Mouse (Mus musculus): ENCODE measurements around the gene Gm6614.
"Not testable (repeated sequence)": the region's sequence is repeated elsewhere in the genome, so short reads cannot be mapped to it uniquely, and the experiment has no call there.

The Gm6614 gene

GRCm38 (mm10) chr6:142011364-142011955 lies at the start of gene Gm6614:
Gm6614 (minus strand) TSS chr6:142011414.
- in situ Hi-C loops (cut with MboI, MseI), result loop anchor here (10.0 kb wide), 1 partner anchor 1217 kb away; no protein-coding TSS in a partner anchor

GRCm38 (mm10) chr6:142058281-142058680 lies 47.1 kb upstream of the Gm6614 start:
- in situ Hi-C loops (cut with MboI, MseI), result not testable (repeated sequence)

- in situ Hi-C loops (cut with MboI, MseI), result no loop called here
Observed at GRCm38 (mm10) chr6:142047689-142048088, 36.5 kb upstream of the Gm6614 start.

- in situ Hi-C loops (cut with MboI, MseI), result no loop called here
Observed at GRCm38 (mm10) chr6:142045746-142046145, 34.5 kb upstream of the Gm6614 start.

- in situ Hi-C loops (cut with MboI, MseI), result no loop called here
Observed at GRCm38 (mm10) chr6:142041896-142042295, 30.7 kb upstream of the Gm6614 start.

GRCm38 (mm10) chr6:142040306-142041175 lies 29.3 kb upstream of the Gm6614 start:
- in situ Hi-C loops (cut with MboI, MseI), result no loop called here

- in situ Hi-C loops (cut with MboI, MseI), result loop anchor here (10.0 kb wide), 1 partner anchor 1881 kb away; no protein-coding TSS in a partner anchor
Observed at GRCm38 (mm10) chr6:142035771-142036170, 24.6 kb upstream of the Gm6614 start.

- in situ Hi-C loops (cut with MboI, MseI), result loop anchor here (5.0 kb wide), 1 partner anchor 334 kb away; no protein-coding TSS in a partner anchor
Observed at GRCm38 (mm10) chr6:142021671-142022070, 10.5 kb upstream of the Gm6614 start.

- in situ Hi-C loops (cut with MboI, MseI), result no loop called here
Observed at GRCm38 (mm10) chr6:141986772-141987171, 24.4 kb downstream of the Gm6614 start.

GRCm38 (mm10) chr6:141984644-141985043 lies 26.6 kb downstream of the Gm6614 start:
- in situ Hi-C loops (cut with MboI, MseI), result no loop called here

- in situ Hi-C loops (cut with MboI, MseI), result no loop called here
Observed at GRCm38 (mm10) chr6:141962420-141962819, 48.8 kb downstream of the Gm6614 start.

- in situ Hi-C loops (cut with MboI, MseI), result no loop called here
Observed at GRCm38 (mm10) chr6:141961861-141962260, 49.4 kb downstream of the Gm6614 start.

- in situ Hi-C loops (cut with MboI, MseI), result no loop called here
Observed at GRCm38 (mm10) chr6:141960482-141960881, 50.7 kb downstream of the Gm6614 start.

- in situ Hi-C loops (cut with MboI, MseI), result no loop called here
Observed at GRCm38 (mm10) chr6:141946862-141947261, 64.4 kb downstream of the Gm6614 start, which contains the start of gene Slco1a1. Slco1a1 (minus strand) TSS chr6:141946962.

GRCm38 (mm10) chr6:141940451-141940850 lies 70.8 kb downstream of the Gm6614 start:
- in situ Hi-C loops (cut with MboI, MseI), result no loop called here

Data from regulatory T cell (primary cell).